Mouse (Mus musculus) forebrain, embryonic 14.5 days (tissue): Measurements from ENCODE around the gene Rflna. TPM values are rescaled to one million over a fixed set of nuclear protein-coding genes. Genes with fewer than 3 reads are reported as not detected.
A peak's percentile ranks its signal among the peaks of the same experiment; 100 is the strongest.

Experiments used
- ATAC-seq: fragments of 200-750 bp; cut with Nextera tagmentation; 2 replicates; pipeline ENCODE4 v1.8.0; 2017; ENCODE audit warnings: mild to moderate bottlenecking, moderate library complexity
- DNase-seq: peaks from one replicate; pipeline ENCODE4 v3.0.0-alpha.2; 2015; ENCODE audit warnings: low spot score
- H3K27ac ChIP-seq: fragments of 300-500 bp; sonication (generic); 2 replicates; pipeline ENCODE4 v1.5.1; 2014; ENCODE audit warnings: low read depth, mild to moderate bottlenecking, control low read depth, low read length, moderate library complexity
- H3K27me3 ChIP-seq: fragments of 300-500 bp; sonication (generic); replicated peaks from 2 replicates; pipeline ENCODE4 v1.6.1; 2014; ENCODE audit warnings: low read length, control low read depth, mixed read lengths; ENCODE audit not compliant: control insufficient read depth, insufficient read depth
- H3K36me3 ChIP-seq: fragments of 300-500 bp; sonication (generic); 2 replicates; pipeline ENCODE4 v1.6.1; 2014; ENCODE audit warnings: low read length, control low read depth; ENCODE audit not compliant: control insufficient read depth, insufficient read depth
- H3K4me1 ChIP-seq: fragments of 300-500 bp; sonication (generic); 2 replicates; pipeline ENCODE4 v1.6.1; 2014; ENCODE audit warnings: antibody characterized with exemption, low read length, control low read depth; ENCODE audit not compliant: control insufficient read depth, insufficient read depth
- H3K4me2 ChIP-seq: fragments of 300-500 bp; sonication (generic); 2 replicates; pipeline ENCODE4 v1.6.1; 2014; ENCODE audit warnings: mild to moderate bottlenecking, control low read depth, low read length
- H3K4me3 ChIP-seq: fragments of 300-500 bp; sonication (generic); 2 replicates; pipeline ENCODE4 v1.5.1; 2014; ENCODE audit warnings: low read depth, low read length, control low read depth
- H3K9ac ChIP-seq: fragments of 300-500 bp; sonication (generic); 2 replicates; pipeline ENCODE4 v1.6.1; 2014; ENCODE audit warnings: mild to moderate bottlenecking, low read length, control low read depth, moderate library complexity
- H3K9me3 ChIP-seq: fragments of 300-500 bp; sonication (generic); replicated peaks from 2 replicates; pipeline ENCODE4 v1.6.1; 2016; ENCODE audit warnings: low read length, control low read depth, mixed read lengths; ENCODE audit not compliant: control insufficient read depth
- WGBS: fragments of 180-500 bp; shearing (Covaris S2); extraction: QIAGEN DNeasy Blood & Tissue Kit; methylation state at CpG from one replicate; pipeline ENCODE4 v1.1.7; 2014; 5-methylcytosine and 5-hydroxymethylcytosine counted together
- polyA plus RNA-seq: library from polyadenylated mRNA; unstranded; fragments of >200 nt; fragmentation: Nextera tagmentation; extraction: Ambion mirVana; gene quantifications from 2 replicates; pipeline ENCODE4 v1.2.1, GENCODE M21; 2014

Gene Rflna
- polyA plus RNA-seq, 1 experiment from 2014 or later = 3.2 TPM

- no peak for DNase-seq
- ATAC-seq = no peak
- WGBS = 88% methylated on average over 8 of the region's 8 CpGs
Measured at GRCm38 (mm10) chr5:125036483-125036882, 33.5 kb downstream of the Rflna start.

GRCm38 (mm10) chr5:125039377-125040027 lies 36.5 kb downstream of the Rflna start:
- Histone ChIP-seq H3K27me3 (no peaks in the 10 kb centered on the region), H3K4me1 (no peaks in the 10 kb centered on the region), H3K4me3 (no peak overlapping the region), H3K27ac (no peak overlapping the region), H3K4me2 (no peak overlapping the region), H3K36me3 (peaks cover 88% of the 10 kb centered on the region), H3K9me3 (no peaks in the 10 kb centered on the region), H3K9ac (no peak overlapping the region)
- 93% methylated on average over 8 of the region's 8 CpGs for WGBS
- no peak for DNase-seq
- ATAC-seq = no peak

More at GRCm38 (mm10) chr5:125036483-125036882, 33.5 kb downstream of the Rflna start:
- H3K9me3 ChIP-seq = no peaks in the 10 kb centered on the region
- no peak overlapping the region for H3K27ac ChIP-seq
- H3K4me2 ChIP-seq = no peak overlapping the region
- no peaks in the 10 kb centered on the region for H3K4me1 ChIP-seq
- H3K36me3 ChIP-seq = peaks cover 92% of the 10 kb centered on the region
- H3K27me3 ChIP-seq = no peaks in the 10 kb centered on the region
- no peak overlapping the region for H3K4me3 ChIP-seq
- H3K9ac ChIP-seq = no peak overlapping the region

- H3K27ac ChIP-seq = no peak overlapping the region
- H3K4me3 ChIP-seq = no peak overlapping the region
- ATAC-seq = no peak
- WGBS = 87% methylated on average over 5 of the region's 5 CpGs
- no peak overlapping the region for H3K9ac ChIP-seq
- DNase-seq = no peak
- H3K4me2 ChIP-seq = no peak overlapping the region
- no peaks in the 10 kb centered on the region for H3K27me3 ChIP-seq
- no peaks in the 10 kb centered on the region for H3K4me1 ChIP-seq
- no peaks in the 10 kb centered on the region for H3K9me3 ChIP-seq
- peaks cover 87% of the 10 kb centered on the region for H3K36me3 ChIP-seq
Measured at GRCm38 (mm10) chr5:125040128-125040584, 37.1 kb downstream of the Rflna start.

- DNase-seq (no peak), ATAC-seq (no peak)
- Histone ChIP-seq H3K27me3 (no peaks in the 10 kb centered on the region), H3K9ac (no peak overlapping the region), H3K36me3 (peaks cover 82% of the 10 kb centered on the region), H3K4me1 (no peaks in the 10 kb centered on the region), H3K4me3 (no peak overlapping the region), H3K4me2 (no peak overlapping the region), H3K27ac (no peak overlapping the region), H3K9me3 (no peaks in the 10 kb centered on the region)
- WGBS = 89% methylated on average over 9 of the region's 9 CpGs
Measured at GRCm38 (mm10) chr5:125041578-125041977, 38.6 kb downstream of the Rflna start.

- H3K27ac ChIP-seq = no peak overlapping the region
- peaks cover 82% of the 10 kb centered on the region for H3K36me3 ChIP-seq
- H3K4me3 ChIP-seq = no peak overlapping the region
- H3K9ac ChIP-seq = no peak overlapping the region
- 87% methylated on average over 6 of the region's 6 CpGs for whole genome bisulfite sequencing
- H3K27me3 ChIP-seq = no peaks in the 10 kb centered on the region
- ATAC-seq (no peak), DNase-seq (no peak)
- H3K4me1 ChIP-seq = no peaks in the 10 kb centered on the region
- H3K9me3 ChIP-seq = no peaks in the 10 kb centered on the region
- no peak overlapping the region for H3K4me2 ChIP-seq
Measured at GRCm38 (mm10) chr5:125043448-125043847, 40.4 kb downstream of the Rflna start.

GRCm38 (mm10) chr5:125045202-125045601 lies 42.2 kb downstream of the Rflna start:
- H3K4me2 ChIP-seq = no peak overlapping the region
- WGBS = 12% methylated on average over 5 of the region's 5 CpGs
- peaks cover 83% of the 10 kb centered on the region for H3K36me3 ChIP-seq
- H3K9ac ChIP-seq = no peak overlapping the region
- H3K9me3 ChIP-seq = no peaks in the 10 kb centered on the region
- no peaks in the 10 kb centered on the region for H3K27me3 ChIP-seq
- no peaks in the 10 kb centered on the region for H3K4me1 ChIP-seq
- H3K27ac ChIP-seq = peak overlapping the region; percentile 15; the same call in 1 of the 2 replicates
- DNase-seq = peak; percentile 25
- no peak for ATAC-seq
- H3K4me3 ChIP-seq = no peak overlapping the region

- WGBS = 77% methylated on average over 5 of the region's 5 CpGs
- H3K27ac ChIP-seq = no peak overlapping the region
- H3K27me3 ChIP-seq = no peaks in the 10 kb centered on the region
- no peaks in the 10 kb centered on the region for H3K4me1 ChIP-seq
- no peak overlapping the region for H3K4me2 ChIP-seq
- H3K4me3 ChIP-seq = no peak overlapping the region
- ATAC-seq (no peak), DNase-seq (no peak)
- peaks cover 88% of the 10 kb centered on the region for H3K36me3 ChIP-seq
- no peaks in the 10 kb centered on the region for H3K9me3 ChIP-seq
- no peak overlapping the region for H3K9ac ChIP-seq
Measured at GRCm38 (mm10) chr5:125046436-125046835, 43.4 kb downstream of the Rflna start.

- no peaks in the 10 kb centered on the region for H3K27me3 ChIP-seq
- H3K9ac ChIP-seq = no peak overlapping the region
- H3K4me1 ChIP-seq = no peaks in the 10 kb centered on the region
- DNase-seq (no peak), ATAC-seq (no peak)
- H3K36me3 ChIP-seq = peaks cover 77% of the 10 kb centered on the region
- H3K27ac ChIP-seq = no peak overlapping the region
- WGBS = 95% methylated on average over 4 of the region's 4 CpGs
- H3K4me2 ChIP-seq = no peak overlapping the region
- no peak overlapping the region for H3K4me3 ChIP-seq
- H3K9me3 ChIP-seq = no peaks in the 10 kb centered on the region
Measured at GRCm38 (mm10) chr5:125049481-125049880, 46.5 kb downstream of the Rflna start.

- DNase-seq (no peak), ATAC-seq (no peak; the same call in 1 of the 2 replicates)
- peaks cover 68% of the 10 kb centered on the region for H3K36me3 ChIP-seq
- no peak overlapping the region for H3K9ac ChIP-seq
- no peak overlapping the region for H3K4me2 ChIP-seq
- H3K4me3 ChIP-seq = no peak overlapping the region
- no peaks in the 10 kb centered on the region for H3K27me3 ChIP-seq
- no peaks in the 10 kb centered on the region for H3K9me3 ChIP-seq
- 81% methylated on average over 10 of the region's 10 CpGs for WGBS
- H3K27ac ChIP-seq = peak overlapping the region; percentile 6; the same call in 1 of the 2 replicates
- H3K4me1 ChIP-seq = peaks cover 14% of the 10 kb centered on the region
Measured at GRCm38 (mm10) chr5:125052237-125052602, 49.2 kb downstream of the Rflna start.
